Mouse (Mus musculus): ENCODE measurements around the gene Olfr1381.
"Not testable (repeated sequence)": the region's sequence is repeated elsewhere in the genome, so short reads cannot be mapped to it uniquely, and the experiment has no call there.

Gene Olfr1381

GRCm38 (mm10) chr11:49543149-49543548, at the start of gene Olfr1381:
Gene Olfr1381 (plus strand): TSS chr11:49543449.
- not testable (repeated sequence) for DNase-seq (ENCODE audit: low read depth, low spot score)

GRCm38 (mm10) chr11:49518086-49518485, 25.2 kb upstream of the Olfr1381 start:
- DNase-seq (ENCODE audit: low read depth, low spot score) = no peak

GRCm38 (mm10) chr11:49519348-49519747, 23.9 kb upstream of the Olfr1381 start, which contains the start of gene Olfr1383:
Gene Olfr1383 (plus strand): TSS chr11:49519648.
- DNase-seq (ENCODE audit: low read depth, low spot score) = no peak

GRCm38 (mm10) chr11:49527947-49528346, 15.3 kb upstream of the Olfr1381 start, which contains the start of gene Olfr1382:
Gene Olfr1382 (plus strand): TSS chr11:49528247.
- no peak for DNase-seq (ENCODE audit: low read depth, low spot score)

- no peak for DNase-seq (ENCODE audit: low read depth, low spot score)
Measured at GRCm38 (mm10) chr11:49532761-49533160, 10.5 kb upstream of the Olfr1381 start.

GRCm38 (mm10) chr11:49536631-49537030, 6.6 kb upstream of the Olfr1381 start:
- not testable (repeated sequence) for DNase-seq (ENCODE audit: low read depth, low spot score)

- not testable (repeated sequence) for DNase-seq (ENCODE audit: low read depth, low spot score)
Measured at GRCm38 (mm10) chr11:49554033-49554432, 10.8 kb downstream of the Olfr1381 start.

- not testable (repeated sequence) for DNase-seq (ENCODE audit: low read depth, low spot score)
Measured at GRCm38 (mm10) chr11:49556578-49556977, 13.3 kb downstream of the Olfr1381 start, which contains the start of gene Olfr1380. Gene Olfr1380 (plus strand): TSS chr11:49556878.

GRCm38 (mm10) chr11:49575054-49575453, 31.8 kb downstream of the Olfr1381 start:
- peak; percentile 26 for DNase-seq (ENCODE audit: low read depth, low spot score)

- DNase-seq (ENCODE audit: low read depth, low spot score) = not testable (repeated sequence)
Measured at GRCm38 (mm10) chr11:49580452-49580851, 37.2 kb downstream of the Olfr1381 start.

GRCm38 (mm10) chr11:49590213-49590612, 47.0 kb downstream of the Olfr1381 start:
- DNase-seq (ENCODE audit: low read depth, low spot score) = no peak

GRCm38 (mm10) chr11:49597149-49597548, 53.9 kb downstream of the Olfr1381 start:
- DNase-seq (ENCODE audit: low read depth, low spot score) = not testable (repeated sequence)
